Mouse (Mus musculus) embryo, embryonic 10.5 days (tissue): ENCODE results near the gene Gm20388.
"Not testable (repeated sequence)": the region's sequence is repeated elsewhere in the genome, so short reads cannot be mapped to it uniquely, and the experiment has no call there.

Experiments used
- DNase-seq: peaks from one replicate; pipeline ENCODE4 v3.0.0-alpha.2; 2015; ENCODE audit warnings: low spot score

Gene Gm20388

GRCm38 (mm10) chr8:121572121-121572520 is 1661.5 kb downstream of the Gm20388 start:
- no peak for DNase-seq

- no peak for DNase-seq
These were observed 1662.6 kb downstream of the Gm20388 start for GRCm38 (mm10) chr8:121573275-121573674.

- no peak for DNase-seq
These were observed 1665.0 kb downstream of the Gm20388 start for GRCm38 (mm10) chr8:121575661-121576060.

- DNase-seq: peak; percentile 46
These were observed 1667.4 kb downstream of the Gm20388 start for GRCm38 (mm10) chr8:121577751-121578675.

- DNase-seq: peak; percentile 97
These were observed 1668.2 kb downstream of the Gm20388 start, which contains the start of gene Fbxo31 for GRCm38 (mm10) chr8:121578676-121579451. TSS of gene Fbxo31 (minus strand) at chr8:121578806.

- DNase-seq: no peak
These were observed 1669.8 kb downstream of the Gm20388 start for GRCm38 (mm10) chr8:121580465-121580864.

GRCm38 (mm10) chr8:121583653-121584052 is 1673.0 kb downstream of the Gm20388 start:
- DNase-seq: no peak

- no peak for DNase-seq
These were observed 1674.1 kb downstream of the Gm20388 start for GRCm38 (mm10) chr8:121584730-121585129.

- DNase-seq: peak; percentile 98
These were observed 1674.7 kb downstream of the Gm20388 start for GRCm38 (mm10) chr8:121585159-121585825.

- no peak for DNase-seq
These were observed 1678.1 kb downstream of the Gm20388 start for GRCm38 (mm10) chr8:121588750-121589149.

- DNase-seq: no peak
These were observed 1678.6 kb downstream of the Gm20388 start for GRCm38 (mm10) chr8:121589205-121589726.

GRCm38 (mm10) chr8:121590203-121591177 is 1679.8 kb downstream of the Gm20388 start, which contains the start of gene Map1lc3b:
TSS of gene Map1lc3b (plus strand) at chr8:121590361.
- peak; percentile 96 for DNase-seq

GRCm38 (mm10) chr8:121591178-121592066 is 1680.8 kb downstream of the Gm20388 start:
- peak; percentile 64 for DNase-seq

- no peak for DNase-seq
These were observed 1682.7 kb downstream of the Gm20388 start for GRCm38 (mm10) chr8:121593293-121593692.

GRCm38 (mm10) chr8:121593983-121594382 is 1683.3 kb downstream of the Gm20388 start:
- DNase-seq: no peak

- not testable (repeated sequence) for DNase-seq
These were observed 1686.9 kb downstream of the Gm20388 start for GRCm38 (mm10) chr8:121597492-121597891.

- DNase-seq: no peak
These were observed 1687.5 kb downstream of the Gm20388 start for GRCm38 (mm10) chr8:121598190-121598589.

- peak; percentile 80 for DNase-seq
These were observed 1688.3 kb downstream of the Gm20388 start for GRCm38 (mm10) chr8:121598892-121599291.

GRCm38 (mm10) chr8:121599842-121600241 is 1689.2 kb downstream of the Gm20388 start:
- no peak for DNase-seq

GRCm38 (mm10) chr8:121602411-121602810 is 1691.8 kb downstream of the Gm20388 start:
- no peak for DNase-seq
